Mouse (Mus musculus) CH12.LX (cell line): ENCODE measurements at regions not wholly inside any gene's neighbourhood (a gene's known extent, or its start where the extent isn't known, plus 50 kb on each side); places are given as distances from the start of the nearest gene placed in this dataset.

Experiments
- DNase-seq: peaks from one replicate; pipeline ENCODE4 v3.0.0-alpha.2; 2013; ENCODE audit errors: extremely low read depth
- H3K27ac ChIP-seq: 2 replicates; pipeline ENCODE4 v1.5.1; 2012; ENCODE audit warnings: low read depth, mild to moderate bottlenecking, control low read depth, moderate library complexity; ENCODE audit not compliant: insufficient read depth
- H3K27me3 ChIP-seq: replicated peaks from 2 replicates; pipeline ENCODE3; 2012; ENCODE audit warnings: inconsistent platforms
- H3K36me3 ChIP-seq, 2 experiments: replicated peaks in 1 of 2; 2 replicates each; pipeline versions ENCODE3 to v1.6.1; 2012; ENCODE audit warnings: inconsistent platforms in 1 of 2, low read length in 1 of 2, mild to moderate bottlenecking in 1 of 2, mixed read lengths in 1 of 2, moderate library complexity in 1 of 2; ENCODE audit not compliant: control insufficient read depth in 1 of 2, insufficient read depth in 1 of 2
- H3K4me1 ChIP-seq, 2 experiments: 2 replicates each; pipeline ENCODE4 v1.6.1; 2012; ENCODE audit warnings: inconsistent platforms in 1 of 2, moderate library complexity in 1 of 2; ENCODE audit not compliant: insufficient read depth in 2 of 2, control insufficient read depth in 1 of 2
- H3K4me2 ChIP-seq: 2 replicates; pipeline ENCODE4 v1.6.1; 2012; ENCODE audit warnings: low read depth, mild to moderate bottlenecking, control low read depth; ENCODE audit not compliant: poor library complexity, insufficient read depth, severe bottlenecking
- H3K4me3 ChIP-seq, 3 experiments: fragments of 150-350 bp in 1 of 3; sonication (generic) in 1 of 3; replicated peaks in 1 of 3; 2 replicates each; pipeline versions ENCODE3 to v1.5.1; 2011 to 2012; ENCODE audit warnings: low read depth in 2 of 3, low read length in 2 of 3, mild to moderate bottlenecking in 2 of 3, moderate library complexity in 2 of 3, control low read depth in 1 of 3, improper control_type of control experiment in 1 of 3, inconsistent platforms in 1 of 3, mixed read lengths in 1 of 3; ENCODE audit not compliant: poor library complexity in 1 of 3
- H3K79me2 ChIP-seq: replicated peaks from 2 replicates; pipeline ENCODE4 v1.6.1; 2012; ENCODE audit warnings: mild to moderate bottlenecking, moderate library complexity; ENCODE audit not compliant: control insufficient read depth, poor library complexity, insufficient read depth, severe bottlenecking; ENCODE audit errors: extremely low read depth
- H3K9ac ChIP-seq: 2 replicates; pipeline ENCODE4 v1.6.1; 2012; ENCODE audit warnings: low read depth, mild to moderate bottlenecking, control low read depth, moderate library complexity; ENCODE audit not compliant: insufficient read depth
- H3K9me3 ChIP-seq: replicated peaks from 2 replicates; pipeline ENCODE3; 2012; ENCODE audit warnings: low read length, inconsistent platforms, mixed read lengths
- CHD2 ChIP-seq: IDR thresholded peaks from 2 replicates; pipeline ENCODE4 v1.6.1; 2011; ENCODE audit warnings: low read length, improper control_type of control experiment
- CTCF ChIP-seq, 2 experiments: IDR thresholded peaks in 1 of 2; conservative IDR thresholded peaks in 1 of 2; 2 replicates each; pipeline ENCODE4 v1.5.1; 2011 to 2012; ENCODE audit warnings: low read depth in 2 of 2, low read length in 2 of 2, improper control_type of control experiment in 1 of 2, inconsistent platforms in 1 of 2, mild to moderate bottlenecking in 1 of 2, moderate library complexity in 1 of 2
- ETS1 ChIP-seq: conservative IDR thresholded peaks from 2 replicates; pipeline ENCODE4 v1.6.1; 2012; ENCODE audit warnings: low read depth, mild to moderate bottlenecking, inconsistent platforms, low read length, improper control_type of control experiment, moderate library complexity
- HCFC1 ChIP-seq: IDR thresholded peaks from 2 replicates; pipeline ENCODE4 v1.6.1; 2012; ENCODE audit warnings: low read depth, mild to moderate bottlenecking, inconsistent platforms, low read length, improper control_type of control experiment
- IRF4 ChIP-seq: IDR thresholded peaks from 2 replicates; pipeline ENCODE4 v1.6.1; 2014; ENCODE audit warnings: low read depth, mild to moderate bottlenecking, inconsistent platforms, low read length, improper control_type of control experiment
- JUND ChIP-seq: conservative IDR thresholded peaks from 2 replicates; pipeline ENCODE4 v1.6.1; 2011; ENCODE audit warnings: low read depth, low read length, improper control_type of control experiment
- KAT2A ChIP-seq: IDR thresholded peaks from 2 replicates; pipeline ENCODE4 v1.6.1; 2012; ENCODE audit warnings: low read length, improper control_type of control experiment, inconsistent platforms; ENCODE audit not compliant: insufficient replicate concordance
- MAFK ChIP-seq: IDR thresholded peaks from 2 replicates; pipeline ENCODE4 v1.6.1; 2011; ENCODE audit warnings: low read length, improper control_type of control experiment; ENCODE audit not compliant: insufficient replicate concordance
- MAZ ChIP-seq: IDR thresholded peaks from 2 replicates; pipeline ENCODE4 v1.6.1; 2012; ENCODE audit warnings: low read depth, mild to moderate bottlenecking, inconsistent platforms, low read length, improper control_type of control experiment, moderate library complexity
- MEF2A ChIP-seq: IDR thresholded peaks from 2 replicates; pipeline ENCODE4 v1.6.1; 2014; ENCODE audit warnings: low read depth, mild to moderate bottlenecking, inconsistent platforms, low read length, improper control_type of control experiment, borderline replicate concordance
- MXI1 ChIP-seq: IDR thresholded peaks from 2 replicates; pipeline ENCODE4 v1.6.1; 2011; ENCODE audit warnings: mild to moderate bottlenecking, low read depth, low read length, improper control_type of control experiment
- MYC ChIP-seq: IDR thresholded peaks from 2 replicates; pipeline ENCODE4 v1.6.1; 2011; ENCODE audit warnings: low read depth, mild to moderate bottlenecking, improper control_type of control experiment, low read length
- NELFE ChIP-seq: IDR thresholded peaks from 2 replicates; pipeline ENCODE4 v1.6.1; 2011; ENCODE audit warnings: low read depth, low read length, improper control_type of control experiment
- NRF1 ChIP-seq: IDR thresholded peaks from 2 replicates; pipeline ENCODE4 v1.6.1; 2014; ENCODE audit warnings: low read depth, mild to moderate bottlenecking, inconsistent platforms, low read length, improper control_type of control experiment, moderate library complexity
- POLR2A ChIP-seq: IDR thresholded peaks from 2 replicates; pipeline ENCODE4 v1.6.1; 2011; ENCODE audit warnings: low read depth, mild to moderate bottlenecking, improper control_type of control experiment, low read length
- RAD21 ChIP-seq: IDR thresholded peaks from 2 replicates; pipeline ENCODE4 v1.6.1; 2011; ENCODE audit warnings: low read depth, mild to moderate bottlenecking, low read length, improper control_type of control experiment, moderate library complexity
- SMC3 ChIP-seq: IDR thresholded peaks from 2 replicates; pipeline ENCODE4 v1.6.1; 2011; ENCODE audit warnings: low read depth, low read length, improper control_type of control experiment
- TBP ChIP-seq: conservative IDR thresholded peaks from 2 replicates; pipeline ENCODE4 v1.6.1; 2011; ENCODE audit warnings: low read depth, low read length, improper control_type of control experiment
- USF2 ChIP-seq: conservative IDR thresholded peaks from 2 replicates; pipeline ENCODE4 v1.6.1; 2011; ENCODE audit warnings: low read depth, low read length, improper control_type of control experiment
- ZC3H11A ChIP-seq: IDR thresholded peaks from 2 replicates; pipeline ENCODE4 v1.6.1; 2012; ENCODE audit warnings: low read depth, mild to moderate bottlenecking, inconsistent platforms, low read length, improper control_type of control experiment
- ZKSCAN1 ChIP-seq: IDR thresholded peaks from 2 replicates; pipeline ENCODE4 v1.6.1; 2012; ENCODE audit warnings: low read depth, inconsistent platforms, low read length, improper control_type of control experiment, borderline replicate concordance
- ZNF384 ChIP-seq: IDR thresholded peaks from 2 replicates; pipeline ENCODE4 v1.6.1; 2012; ENCODE audit warnings: low read depth, low read length, improper control_type of control experiment, inconsistent platforms
- dilution Hi-C: fragments of 300-500 bp; cut with MboI; formaldehyde crosslinking; loops from 2 replicates; pipeline ENCODE4 v1.14.3; 2020; ENCODE audit warnings: low sequenced_read_pairs; ENCODE audit not compliant: extremely low pct_unique_long_range_greater_than_20kb, extremely low pct_ligation_motif_present
- in situ Hi-C: fragments of 300-500 bp; cut with MboI; formaldehyde crosslinking; loops from 3 replicates; pipeline ENCODE4 v1.14.3; 2019; ENCODE audit warnings: low sequenced_read_pairs, low pct_ligation_motif_present, low pct_unique_long_range_greater_than_20kb, mixed read lengths

GRCm38 (mm10) chr12:117425363-117426031 is 90.8 kb upstream of the Rapgef5 start (continued):
- TF ChIP-seq ETS1 = no peak

- no peak overlapping the region for H3K4me2 ChIP-seq
- H3K9me3 ChIP-seq = no peaks in the 10 kb centered on the region
- peaks cover 0 to 7% of the 10 kb centered on the region in 2 experiments; a peak in 2 of 4 replicates for H3K4me1 ChIP-seq
- H3K4me3 ChIP-seq = no peak overlapping the region
- dilution Hi-C loops = no loop called here
- no peaks in the 10 kb centered on the region for H3K27me3 ChIP-seq
- no peak overlapping the region for H3K27ac ChIP-seq
- H3K79me2 ChIP-seq = no peaks in the 10 kb centered on the region
- no peak overlapping the region for H3K9ac ChIP-seq
- no peaks in the 10 kb centered on the region for H3K36me3 ChIP-seq
- TF ChIP-seq TBP (no peak), MXI1 (no peak), RAD21 (peak; percentile 88), ZNF384 (no peak), SMC3 (peak; percentile 82), CTCF (conservative IDR thresholded peaks at IDR 0.05 in 1 of 2, IDR thresholded peaks at IDR 0.05 in 1 of 2; ENCODE audit: low read depth in 2 of 2, low read length in 2 of 2) (peak; percentile 52 to 84), NELFE (no peak), MAFK (no peak), MAZ (no peak), ZC3H11A (peak; percentile 53), IRF4 (no peak), POLR2A (no peak), ZKSCAN1 (no peak), MYC (no peak), HCFC1 (no peak), ETS1 (no peak), KAT2A (no peak)
- DNase-seq = peak; percentile 69
- in situ Hi-C loops = loop anchor here (25.0 kb wide), 1 partner anchor 135 kb away; no protein-coding TSS in a partner anchor
Measured at GRCm38 (mm10) chr12:117427431-117427830, 88.8 kb upstream of the Rapgef5 start.

DNA sequence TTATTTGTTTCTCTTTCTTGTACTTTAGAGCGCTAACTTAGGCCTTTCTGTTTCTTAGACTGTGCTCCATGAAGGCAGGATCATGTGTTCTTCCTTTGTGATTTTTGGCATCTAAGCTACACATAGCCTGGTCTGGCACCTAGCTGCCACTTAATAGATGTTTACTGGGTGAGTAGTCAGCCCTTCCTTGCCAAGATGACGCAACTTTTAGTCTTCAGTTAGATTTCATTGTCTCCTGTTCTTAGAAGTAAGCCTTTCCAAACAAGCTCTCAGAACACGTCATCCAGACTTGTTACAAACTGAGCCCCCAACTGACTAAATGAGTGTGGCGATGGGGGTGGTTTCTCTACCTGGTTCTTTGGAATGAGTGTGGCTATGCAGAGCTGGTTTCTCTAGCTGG is 85.4 kb upstream of the Rapgef5 start:
- no peak overlapping the region for H3K4me2 ChIP-seq
- no peaks in the 10 kb centered on the region for H3K36me3 ChIP-seq
- no peaks in the 10 kb centered on the region for H3K79me2 ChIP-seq
- H3K27ac ChIP-seq = no peak overlapping the region
- no peak overlapping the region for H3K9ac ChIP-seq
- DNase-seq = no peak
- TF ChIP-seq NRF1 (no peak), MEF2A (no peak), MYC (no peak), HCFC1 (no peak), USF2 (no peak), IRF4 (no peak), JUND (no peak), CHD2 (no peak)
- H3K27me3 ChIP-seq = no peaks in the 10 kb centered on the region
- in situ Hi-C loops = loop anchor here (25.0 kb wide), 1 partner anchor 131 kb away; no protein-coding TSS in a partner anchor
- H3K9me3 ChIP-seq = no peaks in the 10 kb centered on the region
- peaks cover 0 to 2% of the 10 kb centered on the region in 2 experiments; a peak in 1 of 4 replicates for H3K4me1 ChIP-seq
- dilution Hi-C loops = no loop called here
- H3K4me3 ChIP-seq = no peak overlapping the region
